Mouse (Mus musculus) embryonic fibroblast, embryonic 13.5 days (primary cell): Measurements from ENCODE around the gene Ikzf1.

Source experiments
- CTCF ChIP-seq: IDR thresholded peaks from 2 replicates; pipeline ENCODE4 v1.5.1; 2011; ENCODE audit warnings: mild to moderate bottlenecking, control low read depth, low read length, moderate library complexity, borderline replicate concordance; ENCODE audit not compliant: insufficient read depth
- POLR2A ChIP-seq: IDR thresholded peaks from 2 replicates; pipeline ENCODE4 v1.6.1; 2011; ENCODE audit warnings: low read depth, mild to moderate bottlenecking, control low read depth, low read length, moderate library complexity

DNA sequence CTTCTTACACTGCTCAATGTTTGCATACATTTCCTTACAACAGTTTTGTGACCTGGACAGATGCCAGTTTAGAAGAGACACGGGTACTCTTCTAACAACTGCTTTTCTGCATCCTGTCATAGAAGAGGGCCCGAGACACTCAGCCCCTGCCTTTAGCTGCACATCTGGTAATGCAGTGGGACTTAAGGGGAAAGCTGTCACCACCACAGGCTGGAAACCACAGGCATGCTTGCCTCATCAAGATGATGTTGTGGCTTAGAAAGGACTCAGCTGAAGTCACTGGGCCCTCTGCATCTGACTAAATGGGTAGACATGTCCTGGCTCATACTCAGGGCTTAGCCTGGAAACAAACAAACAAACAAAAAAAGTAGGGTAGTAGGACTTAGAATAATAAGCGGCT, 135.9 kb downstream of the Ikzf1 start:
- TF ChIP-seq POLR2A: no peak
- no peak for TF ChIP-seq CTCF
